Mouse (Mus musculus) G1E (cell line): ENCODE results near the gene Mybbp1a.

ENCODE experiments used
- CTCF ChIP-seq: IDR thresholded peaks from 2 replicates; pipeline ENCODE4 v1.5.1; 2012; ENCODE audit warnings: low read depth, low read length, inconsistent platforms, mixed read lengths
- TAL1 ChIP-seq: conservative IDR thresholded peaks from 2 replicates; pipeline ENCODE4 v1.6.1; 2012; ENCODE audit warnings: low read depth, low read length, inconsistent platforms, mixed read lengths

- TF ChIP-seq CTCF, result no peak
- TF ChIP-seq TAL1, result no peak
These were observed 47.9 kb upstream of the Mybbp1a start for GRCm38 (mm10) chr11:72393243-72393642.
